Mouse (Mus musculus): ENCODE results near the gene Klf13. TPM values are rescaled to one million over a fixed set of nuclear protein-coding genes. Genes with fewer than 3 reads are reported as not detected.

The Klf13 gene
- total RNA-seq, 2 experiments from 2014 or later = 56.6 to 59.6 TPM

DNA sequence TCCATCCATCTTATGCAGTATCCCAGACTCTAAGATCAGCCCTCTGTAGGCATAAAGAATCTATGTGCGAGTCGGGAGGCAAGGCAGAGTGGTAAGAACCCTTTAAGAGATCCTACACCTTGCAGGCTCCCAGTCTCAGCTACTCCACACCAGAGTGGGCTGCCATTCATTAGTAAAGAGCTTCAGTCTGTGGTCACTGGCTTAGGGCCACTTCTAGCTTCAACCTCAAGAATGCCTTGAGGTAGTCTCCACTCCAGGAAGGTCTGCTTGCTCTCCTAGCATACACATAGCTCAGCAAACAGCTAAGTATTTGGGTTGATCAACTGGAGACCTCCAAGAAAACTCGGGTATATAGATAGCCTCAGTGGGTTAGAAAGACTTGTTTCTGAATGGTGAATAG lies 41.1 kb downstream of the Klf13 start:
- peak overlapping the region; percentile 98 for H3K27ac ChIP-seq
- intact Hi-C loops (cut with DNase I) = loop anchor here (1.0 to 5.0 kb wide), 4 partner anchors 14 to 40 kb away; no protein-coding TSS in a partner anchor
- peak overlapping the region; percentile 66 for H3K4me3 ChIP-seq
- DNase-seq = no peak
- no peak for TF ChIP-seq CTCF (IDR thresholded peaks at IDR 0.05)

DNA sequence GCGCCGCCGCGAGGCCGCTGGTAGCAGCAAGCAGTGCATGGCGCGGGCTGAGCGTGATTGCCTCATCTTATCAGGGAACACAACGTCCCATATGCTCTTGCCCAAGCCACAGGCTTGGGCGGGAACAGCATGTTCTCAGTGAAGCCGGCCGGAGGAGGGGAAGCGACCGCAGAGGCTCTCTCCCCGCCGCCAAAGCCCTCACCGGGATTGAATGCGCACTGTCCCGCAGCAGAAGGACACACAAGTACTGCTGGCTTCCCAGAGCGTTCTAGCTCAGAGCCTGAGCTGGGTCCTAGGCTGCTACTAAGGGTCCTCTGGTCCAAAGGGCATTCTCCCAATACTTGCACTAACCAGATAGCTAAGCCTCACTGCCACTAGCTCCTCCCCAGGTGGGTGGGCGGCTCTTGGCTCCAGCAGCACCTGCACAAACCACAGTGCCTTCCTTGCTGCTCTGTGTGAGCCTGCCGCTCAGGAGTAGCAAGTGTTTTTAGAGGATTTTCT lies 41.7 kb downstream of the Klf13 start:
- DNase-seq = peak; percentile 98
- intact Hi-C loops (cut with DNase I) = loop anchor here (1.0 to 5.0 kb wide), 4 partner anchors 14 to 40 kb away; no protein-coding TSS in a partner anchor
- TF ChIP-seq CTCF (IDR thresholded peaks at IDR 0.05) = peak; percentile 56
- Histone ChIP-seq H3K4me3 (peak overlapping the region; percentile 66), H3K27ac (peak overlapping the region; percentile 98)

GRCm38 (mm10) chr7:63896276-63896967 lies 42.3 kb downstream of the Klf13 start:
- intact Hi-C loops (cut with DNase I) = loop anchor here (2.0 to 5.0 kb wide), 3 partner anchors 28 to 40 kb away; no protein-coding TSS in a partner anchor
- TF ChIP-seq CTCF (IDR thresholded peaks at IDR 0.05) = no peak
- peak overlapping the region; percentile 66 for H3K4me3 ChIP-seq
- peak; percentile 64 for DNase-seq
- H3K27ac ChIP-seq = peak overlapping the region; percentile 98

- intact Hi-C loops (cut with DNase I) = loop anchor here (5.0 kb wide), 1 partner anchor 38 kb away; no protein-coding TSS in a partner anchor
These were observed 43.5 kb downstream of the Klf13 start for GRCm38 (mm10) chr7:63895223-63895622.

GRCm38 (mm10) chr7:63894662-63895061 lies 44.1 kb downstream of the Klf13 start:
- peak; percentile 29 for DNase-seq
- intact Hi-C loops (cut with DNase I) = loop anchor here (5.0 kb wide), 1 partner anchor 37 kb away; no protein-coding TSS in a partner anchor
- H3K4me3 ChIP-seq = no peak overlapping the region
- peak overlapping the region; percentile 98 for H3K27ac ChIP-seq
- no peak for TF ChIP-seq CTCF (IDR thresholded peaks at IDR 0.05)

More at GRCm38 (mm10) chr7:63895223-63895622, 43.5 kb downstream of the Klf13 start:
- peak overlapping the region; percentile 98 for H3K27ac ChIP-seq
- DNase-seq = peak; percentile 46
- no peak overlapping the region for H3K4me3 ChIP-seq
- no peak for TF ChIP-seq CTCF (IDR thresholded peaks at IDR 0.05)

DNA sequence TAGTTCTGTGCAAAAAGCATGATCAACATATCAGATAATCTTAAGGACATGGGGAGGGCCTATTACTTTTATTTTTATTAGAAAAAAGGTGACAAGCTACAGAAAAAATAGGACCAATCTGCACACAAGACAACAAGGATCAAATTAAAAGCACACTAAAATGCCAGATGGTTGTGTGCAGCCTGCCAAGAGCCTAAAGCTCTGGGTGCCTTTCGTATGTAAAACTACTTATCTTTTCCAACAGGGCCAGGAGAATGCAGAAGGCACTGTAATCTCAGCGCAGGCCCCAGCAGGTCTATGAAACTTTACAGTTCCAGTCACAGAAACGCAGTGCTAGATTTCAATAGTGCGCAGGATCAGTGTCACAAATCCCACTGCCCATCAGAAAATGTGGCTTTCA lies 45.0 kb downstream of the Klf13 start:
- peak overlapping the region; percentile 98 for H3K27ac ChIP-seq
- TF ChIP-seq CTCF (IDR thresholded peaks at IDR 0.05) = no peak
- H3K4me3 ChIP-seq = no peak overlapping the region
- intact Hi-C loops (cut with DNase I) = no loop called here
- peak; percentile 11 for DNase-seq

- intact Hi-C loops (cut with DNase I) = no loop called here
- TF ChIP-seq CTCF (IDR thresholded peaks at IDR 0.05) = no peak
- DNase-seq = peak; percentile 9
- Histone ChIP-seq H3K27ac (peak overlapping the region; percentile 98), H3K4me3 (no peak overlapping the region)
These were observed 45.5 kb downstream of the Klf13 start for GRCm38 (mm10) chr7:63893201-63893600.

DNA sequence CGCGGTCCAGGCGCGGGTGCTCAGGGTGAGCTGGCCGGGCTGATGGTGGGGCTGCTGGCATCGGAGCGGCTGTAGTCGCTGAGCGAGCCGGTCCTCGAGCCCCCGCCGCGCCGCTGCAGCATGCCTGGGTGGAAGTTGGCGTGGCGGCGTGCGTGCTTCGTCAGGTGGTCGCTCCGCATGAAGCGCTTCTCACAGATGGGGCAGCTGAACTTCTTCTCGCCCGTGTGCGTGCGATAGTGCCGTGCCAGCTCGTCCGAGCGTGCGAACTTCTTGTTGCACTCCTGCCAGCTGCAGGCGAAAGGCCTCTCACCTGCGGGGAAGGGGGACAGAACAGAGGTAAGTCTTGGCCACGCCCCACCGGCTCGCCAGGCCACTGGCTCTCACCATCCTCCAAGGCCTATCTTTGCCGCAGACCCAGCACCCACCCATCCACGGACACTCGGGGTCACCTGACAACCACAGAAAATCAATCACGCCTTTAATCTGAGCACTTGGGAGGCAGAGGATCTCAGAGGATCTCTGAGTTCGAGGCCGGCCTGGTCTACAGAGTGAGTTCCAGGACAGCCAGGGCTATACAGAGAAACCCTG lies 47.1 kb downstream of the Klf13 start:
- H3K27ac ChIP-seq = peak overlapping the region; percentile 49
- no peak for TF ChIP-seq CTCF (IDR thresholded peaks at IDR 0.05)
- peak; percentile 20 for DNase-seq
- no peak overlapping the region for H3K4me3 ChIP-seq
- intact Hi-C loops (cut with DNase I) = no loop called here

DNA sequence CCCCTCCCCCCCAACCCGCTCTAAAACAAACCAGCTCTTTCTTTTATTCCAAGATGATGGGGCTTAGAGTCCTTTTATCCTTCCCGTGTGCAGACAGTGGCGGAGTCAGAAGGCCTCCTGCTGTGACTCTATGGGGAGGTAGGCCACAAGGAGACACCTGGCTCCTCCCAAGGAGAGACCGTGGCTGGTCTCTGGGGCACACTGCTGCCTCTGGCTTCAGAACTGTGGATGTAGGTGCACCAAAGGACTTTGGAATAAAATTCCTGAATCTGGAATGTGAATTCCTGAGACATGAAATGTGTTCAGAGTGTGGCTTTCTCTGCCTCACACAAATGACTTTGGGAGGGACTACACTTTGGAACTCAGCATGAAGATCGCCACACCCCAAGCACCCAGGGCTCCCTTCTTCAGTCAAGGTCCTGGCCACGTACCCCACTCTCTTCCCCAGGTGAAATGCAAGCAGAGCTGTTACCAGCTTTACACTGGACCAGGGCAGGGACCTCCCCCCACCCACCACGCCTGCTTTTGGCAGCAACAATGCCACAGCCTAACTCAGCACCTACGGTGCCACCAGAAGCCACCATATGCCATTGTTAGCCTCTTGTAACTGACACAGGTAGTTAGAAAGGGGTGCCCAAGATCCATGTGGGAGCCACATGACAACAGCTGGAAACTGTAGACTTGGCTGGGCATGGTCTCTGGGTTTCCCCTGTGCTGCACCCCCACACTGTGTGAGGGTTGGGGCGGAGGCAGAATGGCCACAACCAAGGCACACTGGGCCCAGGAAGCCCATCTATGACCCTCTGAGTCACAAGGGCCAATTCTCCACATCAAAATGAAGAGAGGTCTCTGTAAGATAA lies 49.4 kb downstream of the Klf13 start:
- H3K27ac ChIP-seq = peak overlapping the region; percentile 84

DNA sequence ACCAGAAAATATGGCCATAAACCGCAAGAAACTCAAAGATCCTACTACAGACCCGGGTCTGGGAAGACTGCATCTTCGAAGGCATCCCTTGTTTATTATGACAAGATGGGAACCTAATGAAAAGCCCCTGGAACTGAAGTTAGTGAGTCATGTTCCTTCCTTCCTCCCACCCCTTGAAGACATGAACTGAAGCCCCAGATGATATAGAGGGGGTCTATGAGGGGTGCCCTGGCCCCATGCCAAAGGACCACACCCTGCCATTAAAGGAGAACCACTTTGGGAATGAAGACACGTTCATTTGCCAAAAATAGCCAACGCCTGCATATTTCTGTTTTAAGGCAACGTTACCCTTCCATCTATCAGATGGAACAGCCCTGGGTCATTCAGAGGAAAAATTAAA lies 50.0 kb downstream of the Klf13 start:
- peak overlapping the region; percentile 84 for H3K27ac ChIP-seq
- intact Hi-C loops (cut with DNase I) = no loop called here
- peak; percentile 35 for DNase-seq
- no peak for TF ChIP-seq CTCF (IDR thresholded peaks at IDR 0.05)
- no peak overlapping the region for H3K4me3 ChIP-seq

More for the DNA sequence above, 49.4 kb downstream of the Klf13 start:
- no peak overlapping the region for H3K4me3 ChIP-seq
- TF ChIP-seq CTCF (IDR thresholded peaks at IDR 0.05) = no peak
- intact Hi-C loops (cut with DNase I) = no loop called here
- peak; percentile 24 for DNase-seq

DNA sequence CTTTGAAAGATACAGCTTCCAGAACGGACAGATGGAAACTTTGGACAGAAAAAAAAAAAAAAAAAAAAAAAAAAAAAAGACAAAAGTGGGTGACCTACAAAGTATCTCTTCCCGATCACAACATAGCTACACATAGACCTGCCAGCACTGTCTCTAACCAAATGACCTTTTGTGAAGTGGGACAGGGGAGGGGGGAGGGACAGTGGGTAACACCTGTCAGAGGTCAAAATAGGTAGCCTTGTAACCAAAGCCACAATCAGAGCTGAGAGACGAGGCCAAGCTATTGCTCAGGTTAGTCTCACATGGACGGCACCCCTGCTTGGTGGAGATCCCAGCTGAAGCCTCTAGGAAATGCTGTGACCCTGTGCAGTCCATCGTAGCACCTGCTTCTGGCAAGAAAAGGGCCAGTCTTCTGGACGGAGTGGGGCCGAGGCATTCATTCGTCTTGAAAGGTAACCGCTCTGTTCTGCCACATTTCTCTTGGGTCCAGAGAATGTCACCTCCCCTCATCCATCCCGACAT lies 51.1 kb downstream of the Klf13 start:
- no peak for TF ChIP-seq CTCF (IDR thresholded peaks at IDR 0.05)
- intact Hi-C loops (cut with DNase I) = no loop called here
- H3K4me3 ChIP-seq = peak overlapping the region; percentile 33
- H3K27ac ChIP-seq = peak overlapping the region; percentile 84
- DNase-seq = peak; percentile 57

GRCm38 (mm10) chr7:63887034-63887551 lies 51.6 kb downstream of the Klf13 start:
- TF ChIP-seq CTCF (IDR thresholded peaks at IDR 0.05) = no peak
- H3K27ac ChIP-seq = peak overlapping the region; percentile 84
- peak; percentile 49 for DNase-seq
- intact Hi-C loops (cut with DNase I) = no loop called here
- peak overlapping the region; percentile 3; the same call in 1 of the 2 replicates for H3K4me3 ChIP-seq

All from gastrocnemius, adult 2 months (tissue).